Mouse (Mus musculus): ENCODE measurements at regions not wholly inside any gene's neighbourhood (a gene's known extent, or its start where the extent isn't known, plus 50 kb on each side); places are given as distances from the start of the nearest gene placed in this dataset.
"Not testable (repeated sequence)": the region's sequence is repeated elsewhere in the genome, so short reads cannot be mapped to it uniquely, and the experiment has no call there.

DNA sequence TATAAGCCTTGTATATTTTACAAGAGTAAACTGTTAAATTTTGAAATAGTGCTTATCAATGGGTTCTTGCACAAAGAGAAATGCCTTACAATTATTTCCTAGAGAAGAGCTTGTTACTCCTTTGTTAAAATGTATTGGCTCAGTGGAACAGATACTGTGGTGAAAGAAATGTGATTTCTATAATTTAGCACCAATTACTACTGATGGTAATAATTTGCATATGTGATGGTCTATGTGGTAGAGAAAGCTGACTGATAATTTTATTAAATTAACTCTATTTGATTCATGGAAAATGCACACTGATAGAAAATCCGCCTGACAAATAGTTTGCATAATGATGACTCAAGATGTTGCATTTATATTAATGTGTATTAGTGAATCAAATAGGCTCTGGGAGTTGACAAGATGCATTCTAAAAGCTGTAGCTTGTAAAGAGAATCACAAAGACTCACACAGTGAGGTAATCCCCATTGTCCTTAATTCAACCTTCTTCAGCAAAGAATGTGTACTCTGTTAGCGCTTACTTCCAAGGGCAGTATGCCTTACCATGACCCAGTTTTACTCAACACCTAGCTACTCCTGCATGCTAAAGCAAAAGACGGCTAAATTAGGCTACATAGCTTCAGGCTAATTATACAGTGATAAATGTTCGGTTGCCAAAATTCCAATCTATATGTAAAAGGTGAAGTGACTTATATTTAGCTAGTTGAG, 329.8 kb upstream of the Cenpq start:
- no peak for DNase-seq

DNA sequence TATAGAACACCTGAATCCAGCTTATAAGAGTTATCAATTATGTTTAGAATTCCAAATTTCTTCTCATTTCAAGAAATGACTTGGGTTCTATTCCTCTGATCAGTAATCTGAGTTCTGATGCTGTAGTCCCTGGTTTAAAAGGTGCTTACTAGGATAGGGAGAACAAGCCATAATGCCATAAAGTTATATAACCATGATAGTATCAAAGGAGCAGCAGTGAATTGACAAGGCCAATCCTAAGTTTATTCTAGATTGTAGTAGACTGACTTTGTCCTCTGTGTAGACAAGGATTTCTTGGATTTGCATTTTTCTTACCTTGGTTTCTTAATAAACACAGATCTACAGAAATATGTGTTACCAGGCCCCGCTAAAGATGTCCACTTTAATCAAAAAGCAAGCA, 326.6 kb upstream of the Cenpq start:
- no peak for DNase-seq

DNA sequence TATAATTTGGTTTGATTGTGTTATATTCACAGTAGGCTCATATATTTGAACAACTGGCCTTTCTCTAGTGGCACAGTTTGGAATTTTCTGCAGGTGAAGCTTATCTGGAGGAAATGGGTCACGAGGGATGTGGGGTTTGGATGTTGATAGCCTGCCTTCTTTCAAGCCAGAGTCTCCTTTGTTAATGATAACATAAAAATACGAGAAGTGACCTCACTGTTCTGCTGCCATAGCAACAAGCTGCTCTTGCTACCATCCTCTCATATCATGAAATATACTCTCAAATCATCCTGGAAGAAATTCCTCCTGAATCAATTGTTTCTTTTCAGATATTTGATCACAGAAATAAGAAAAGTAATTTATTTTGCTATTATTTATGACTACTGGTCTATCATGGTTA, 313.6 kb upstream of the Cenpq start:
- DNase-seq, result no peak

- peak; percentile 39 to 53 for DNase-seq
Measured at GRCm38 (mm10) chr17:41227128-41228014, 292.5 kb upstream of the Cenpq start.

DNA sequence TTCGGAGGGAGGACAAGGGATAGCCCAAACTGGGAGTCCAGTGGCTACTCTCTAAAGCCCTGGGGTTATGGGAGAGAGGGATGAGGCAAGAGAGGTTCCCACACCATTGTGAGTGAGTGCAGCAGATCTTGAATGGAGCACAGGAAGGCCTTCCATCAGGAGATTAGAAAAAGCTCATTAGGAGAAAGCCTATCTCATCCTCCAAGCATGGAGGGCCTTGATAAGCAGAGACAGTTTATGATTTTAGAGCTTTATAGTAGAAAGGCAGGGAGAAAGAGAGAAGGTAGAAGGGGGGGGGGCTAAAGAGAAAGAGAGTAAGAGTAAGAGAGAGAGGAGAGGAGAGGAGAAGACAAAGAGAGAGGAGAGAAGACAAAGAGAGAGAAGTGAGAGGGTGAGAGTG, 282.0 kb upstream of the Cenpq start:
- DNase-seq, result no peak

GRCm38 (mm10) chr17:41199417-41199816, 264.6 kb upstream of the Cenpq start:
- DNase-seq, result not testable (repeated sequence)

GRCm38 (mm10) chr17:41190371-41190770, 255.5 kb upstream of the Cenpq start:
- DNase-seq, result not testable (repeated sequence)

- DNase-seq, result not testable (repeated sequence)
Measured at GRCm38 (mm10) chr17:41186691-41187090, 251.8 kb upstream of the Cenpq start.

DNA sequence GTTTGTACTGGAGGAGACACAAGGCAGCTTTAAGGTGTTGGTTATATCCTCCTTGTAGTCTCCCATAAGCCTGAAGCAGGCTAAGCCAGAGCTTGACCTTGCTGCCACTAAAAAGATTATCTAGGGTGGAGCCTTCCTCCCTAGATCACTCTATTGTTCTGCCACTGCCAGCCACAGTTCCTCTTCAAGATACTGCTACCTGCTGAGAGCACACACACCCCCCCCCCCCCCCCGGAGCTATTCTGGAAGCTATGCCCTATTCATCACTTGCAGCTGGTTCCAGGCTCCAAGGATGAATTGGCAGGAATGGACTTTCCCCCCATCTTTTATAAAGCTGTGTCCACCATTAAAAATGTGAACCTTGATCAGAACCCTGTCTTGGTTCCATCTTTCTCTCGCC, 249.9 kb upstream of the Cenpq start:
- DNase-seq, result no peak

DNA sequence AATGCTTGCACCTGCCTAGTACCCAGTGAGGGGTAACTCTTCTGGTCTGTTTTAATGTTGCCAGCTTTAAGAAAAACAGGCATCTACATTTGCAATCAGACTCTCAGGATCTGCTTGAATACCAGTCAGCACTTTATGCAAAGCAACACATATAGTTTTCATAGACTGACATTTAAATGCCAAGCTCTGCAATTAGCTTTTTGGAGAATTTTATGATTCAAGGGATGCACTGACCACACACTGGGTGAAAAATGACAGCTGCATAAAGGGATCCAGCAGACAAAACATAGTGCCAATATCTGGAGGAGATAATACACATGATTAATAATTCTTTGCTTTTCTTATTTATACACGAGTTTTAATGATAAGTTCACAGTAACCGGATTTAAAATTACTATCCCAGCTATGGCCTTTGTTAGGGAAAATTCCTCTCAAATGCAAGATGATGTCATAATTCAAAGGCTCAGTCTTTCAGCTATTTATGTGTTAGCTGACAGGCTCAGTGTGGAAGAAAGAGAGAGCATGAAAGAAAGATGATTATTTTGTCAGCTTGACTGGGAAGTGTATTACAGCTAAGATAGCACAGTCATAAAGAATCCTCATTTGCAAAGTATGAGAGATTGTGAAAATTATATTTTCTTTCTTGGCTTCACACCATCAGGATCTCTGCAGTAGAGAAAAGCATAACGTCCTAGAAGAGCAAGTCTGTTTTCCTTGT, 219.0 kb upstream of the Cenpq start:
- no peak for DNase-seq

DNA sequence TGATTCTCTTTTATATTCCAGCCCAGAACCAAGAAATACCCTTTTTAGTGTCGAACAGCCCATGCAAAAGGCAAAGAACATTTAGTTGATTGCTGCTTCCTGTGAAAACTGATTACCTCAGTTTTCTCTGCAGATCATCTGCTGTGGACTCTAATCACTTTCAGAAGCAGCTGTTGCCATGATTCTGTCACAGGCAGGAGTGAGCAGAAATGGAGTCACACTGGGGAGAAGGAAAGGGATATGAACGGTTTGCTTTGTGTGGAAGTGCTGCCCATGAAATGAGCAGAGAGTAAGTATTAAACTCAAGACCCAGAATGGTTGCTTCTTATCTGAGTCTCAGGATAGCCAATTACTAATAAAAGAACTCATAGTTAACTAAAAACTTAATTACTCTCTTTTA, 217.6 kb upstream of the Cenpq start:
- no peak for DNase-seq

- no peak for DNase-seq
Measured at GRCm38 (mm10) chr17:41144523-41144922, 209.7 kb upstream of the Cenpq start.

- DNase-seq, result peak; percentile 16 to 36
Measured at GRCm38 (mm10) chr17:41125582-41125981, 190.7 kb upstream of the Cenpq start.

DNA sequence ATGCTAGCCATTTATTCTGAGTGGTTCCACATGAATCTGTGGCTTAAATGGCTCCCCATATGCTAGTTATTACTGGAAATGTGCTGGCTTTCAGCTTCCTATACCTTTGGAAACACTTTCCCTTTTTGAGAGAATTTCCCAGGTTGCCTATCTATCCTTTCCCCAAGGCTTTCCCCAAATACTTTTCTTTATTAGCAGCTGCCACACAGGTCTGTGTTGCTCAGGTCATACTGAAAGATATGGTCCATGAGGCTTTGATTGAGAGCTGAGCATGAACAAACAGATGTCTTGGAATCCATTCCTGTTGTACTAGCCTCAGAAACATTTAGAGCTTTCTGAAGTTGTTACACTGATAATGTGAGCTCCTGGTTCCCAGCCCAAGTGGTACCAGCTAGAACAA, 188.1 kb upstream of the Cenpq start:
- DNase-seq, result no peak

GRCm38 (mm10) chr17:41103980-41104379, 169.1 kb upstream of the Cenpq start:
- no peak for DNase-seq

DNA sequence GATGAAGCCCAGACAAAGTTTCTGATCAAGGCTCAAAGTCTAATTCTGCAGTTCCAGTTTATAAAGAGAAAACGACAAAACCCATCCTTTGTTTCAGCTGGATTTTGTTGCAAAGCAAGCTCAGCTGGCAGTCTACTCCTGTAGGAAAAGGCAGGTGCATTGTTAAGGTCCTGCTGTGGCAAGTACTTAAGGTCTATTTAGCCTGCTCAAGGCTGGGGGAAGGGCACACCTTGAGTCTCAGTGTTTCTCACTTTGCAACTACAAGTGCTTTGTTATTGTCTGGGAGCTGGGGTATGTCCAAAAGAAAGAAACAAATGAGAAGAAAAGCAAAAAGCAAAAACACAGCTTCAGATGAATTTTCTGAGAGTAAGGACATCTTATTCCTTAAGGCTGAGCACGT, 136.0 kb upstream of the Cenpq start:
- no peak for DNase-seq
